Mouse (Mus musculus) 416B (cell line): ENCODE results near the gene Cercam.
A peak's percentile ranks its signal among the peaks of the same experiment; 100 is the strongest.

Experiments used
- DNase-seq: peaks from one replicate; pipeline ENCODE4 v3.0.0; 2011; ENCODE audit warnings: low read depth

The Cercam gene

GRCm38 (mm10) chr2:29868949-29869645 lies at the start of gene Cercam:
Cercam (plus strand) TSS chr2:29869164.
- peak; percentile 94 for DNase-seq

DNA sequence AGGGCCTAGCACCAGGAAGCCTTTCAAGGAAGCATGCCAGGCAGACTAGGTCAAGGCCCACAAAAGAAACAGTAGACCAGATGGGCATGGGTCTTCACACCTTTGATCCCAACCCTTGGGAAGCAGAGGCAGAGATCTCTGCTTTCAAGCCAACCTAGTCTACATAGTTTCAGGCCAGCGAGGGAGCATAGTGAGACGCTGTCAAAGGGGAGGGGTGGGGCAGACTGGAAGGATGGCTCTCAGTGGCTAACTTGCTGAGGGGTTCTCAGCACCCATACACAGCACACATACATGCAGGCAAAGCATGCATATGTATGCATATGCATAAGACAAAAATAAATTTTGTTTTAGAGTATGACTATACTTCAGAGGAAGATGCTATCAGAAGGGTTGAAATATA lies 49.6 kb upstream of the Cercam start:
- no peak for DNase-seq

- DNase-seq, result no peak
Observed at GRCm38 (mm10) chr2:29820025-29820817, 48.7 kb upstream of the Cercam start, which contains the start of gene Urm1. Urm1 (plus strand) TSS chr2:29820075.

- DNase-seq, result no peak
Observed at GRCm38 (mm10) chr2:29826318-29826925, 42.5 kb upstream of the Cercam start.

GRCm38 (mm10) chr2:29826926-29827708 lies 41.8 kb upstream of the Cercam start:
- DNase-seq, result peak; percentile 99

DNA sequence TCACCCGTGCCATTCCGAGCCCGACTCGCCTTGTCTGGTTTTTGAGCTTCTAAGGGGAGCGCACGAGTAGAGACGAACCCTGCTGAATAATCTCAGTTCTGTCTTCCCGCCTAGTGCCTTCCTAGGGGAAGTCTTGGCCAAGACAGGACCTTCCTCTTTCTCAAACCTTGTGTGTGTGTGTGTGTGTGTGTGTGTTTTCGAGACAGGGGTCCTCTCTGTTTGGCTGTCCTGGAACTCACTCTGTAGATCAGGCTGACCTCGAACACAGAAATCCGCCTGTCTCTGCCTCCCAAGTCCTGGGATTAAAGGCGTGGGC lies 41.3 kb upstream of the Cercam start:
- peak; percentile 52 for DNase-seq

- no peak for DNase-seq
Observed at GRCm38 (mm10) chr2:29831106-29831505, 37.9 kb upstream of the Cercam start.

- no peak for DNase-seq
Observed at GRCm38 (mm10) chr2:29833796-29834195, 35.2 kb upstream of the Cercam start.

DNA sequence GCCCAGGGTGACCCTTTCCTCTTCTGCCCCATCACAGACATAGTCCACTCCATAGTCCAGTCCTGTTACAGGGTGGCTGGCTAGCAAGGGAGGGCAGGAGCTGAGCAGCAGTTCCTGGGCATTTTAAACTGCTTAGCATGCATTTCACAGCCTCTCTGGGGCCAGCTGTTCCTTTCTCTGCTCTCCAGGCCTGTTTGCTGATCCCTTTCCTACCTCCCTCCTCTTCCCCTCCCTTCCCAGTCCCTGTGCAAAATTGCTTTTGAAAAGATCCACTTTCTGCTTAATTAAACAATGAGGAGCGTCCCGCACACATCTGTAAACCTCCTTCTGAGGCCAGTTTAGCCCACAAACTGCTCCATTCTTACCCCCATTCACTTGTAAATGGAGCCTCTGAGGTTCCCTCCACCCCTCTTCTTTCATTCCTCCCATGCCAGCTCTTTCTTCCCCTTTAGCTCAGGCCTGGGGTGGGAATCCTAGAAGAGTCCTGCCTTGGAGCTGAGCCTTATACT lies 33.5 kb upstream of the Cercam start:
- no peak for DNase-seq

GRCm38 (mm10) chr2:29839460-29839859 lies 29.5 kb upstream of the Cercam start:
- DNase-seq, result no peak

DNA sequence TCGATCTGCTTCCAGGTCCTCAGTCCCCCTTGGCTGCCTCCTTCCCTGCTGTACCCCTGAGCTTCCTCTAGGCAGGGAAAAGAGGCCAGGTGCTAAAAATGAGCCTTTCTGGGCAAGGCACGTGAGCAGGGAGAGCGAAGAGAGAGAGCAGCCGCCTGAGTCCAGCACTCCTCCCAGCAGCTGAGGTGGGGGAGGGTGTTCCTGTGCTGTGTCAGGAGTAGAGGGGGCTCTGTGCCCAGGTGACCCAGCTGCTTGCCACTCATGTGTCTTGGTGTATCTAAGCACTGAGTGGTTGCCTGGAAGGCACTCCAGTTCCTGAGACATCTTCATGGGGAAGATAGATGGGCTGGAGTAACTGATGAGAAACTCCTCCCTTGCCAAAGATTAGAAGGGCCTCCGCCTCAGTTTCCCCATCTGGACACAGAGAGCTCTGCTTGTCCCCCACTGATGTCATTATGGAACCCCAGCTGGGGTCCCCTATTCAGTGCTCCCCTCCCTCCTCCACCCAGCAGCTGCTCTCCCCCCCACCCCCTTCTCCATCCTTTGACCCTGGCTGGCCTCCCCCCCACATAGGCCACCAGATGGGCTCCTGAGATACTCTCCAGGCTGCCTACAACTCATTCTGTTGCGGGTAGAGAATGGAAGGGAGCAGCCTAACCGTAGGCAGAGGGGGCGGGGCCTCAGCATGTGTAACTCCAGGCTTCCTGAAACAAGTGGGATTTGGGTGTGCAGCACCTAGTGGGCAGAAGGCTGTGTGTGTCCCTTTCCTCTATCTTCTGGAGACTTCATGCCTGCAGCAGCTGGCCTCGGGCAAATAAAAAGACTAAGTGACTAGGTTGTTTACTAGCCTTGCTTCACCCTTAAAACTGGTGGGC lies 25.5 kb upstream of the Cercam start:
- DNase-seq, result no peak

DNA sequence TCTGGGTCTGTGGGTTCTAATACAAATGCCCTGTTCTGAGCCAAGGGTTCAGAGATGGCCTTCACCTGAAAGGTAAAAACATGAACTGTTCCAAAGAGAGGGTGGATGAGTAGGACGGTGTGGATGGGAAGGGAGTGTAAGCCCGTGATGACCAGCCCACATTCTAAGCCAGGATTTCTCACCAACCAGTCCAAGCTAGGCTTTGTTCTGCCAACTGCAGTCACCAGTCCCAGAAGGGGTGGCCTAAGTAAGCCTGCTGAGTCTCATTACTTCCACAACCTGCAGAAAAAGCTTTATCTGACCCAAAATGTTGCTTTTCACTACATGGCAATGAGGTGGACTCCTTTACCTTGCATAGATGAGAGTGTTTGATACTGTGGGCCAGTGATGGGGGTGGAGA lies 24.8 kb upstream of the Cercam start:
- DNase-seq, result no peak

GRCm38 (mm10) chr2:29844661-29845060 lies 24.3 kb upstream of the Cercam start:
- no peak for DNase-seq

DNA sequence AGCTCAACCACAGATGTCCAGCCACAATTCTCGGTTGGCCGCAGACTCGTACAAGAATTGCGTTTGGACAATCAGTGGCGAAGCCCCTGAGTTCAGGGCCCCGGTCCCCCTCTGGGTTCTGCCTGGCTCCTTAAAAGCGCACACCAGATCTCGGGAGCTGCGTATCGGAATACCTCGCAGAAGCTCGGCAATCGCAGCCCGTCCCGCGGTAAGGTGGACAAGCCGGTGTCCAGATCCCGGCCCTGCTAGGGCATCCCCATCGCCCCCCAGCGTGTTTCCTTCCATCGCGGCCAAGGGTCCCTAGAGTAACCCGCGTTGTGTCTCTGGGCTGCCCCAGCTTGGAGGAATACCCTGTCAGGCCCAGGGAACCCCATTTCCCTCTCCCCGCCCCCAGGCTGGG lies 23.3 kb upstream of the Cercam start:
- no peak for DNase-seq

- no peak for DNase-seq
Observed at GRCm38 (mm10) chr2:29846061-29846853, 22.7 kb upstream of the Cercam start.

DNA sequence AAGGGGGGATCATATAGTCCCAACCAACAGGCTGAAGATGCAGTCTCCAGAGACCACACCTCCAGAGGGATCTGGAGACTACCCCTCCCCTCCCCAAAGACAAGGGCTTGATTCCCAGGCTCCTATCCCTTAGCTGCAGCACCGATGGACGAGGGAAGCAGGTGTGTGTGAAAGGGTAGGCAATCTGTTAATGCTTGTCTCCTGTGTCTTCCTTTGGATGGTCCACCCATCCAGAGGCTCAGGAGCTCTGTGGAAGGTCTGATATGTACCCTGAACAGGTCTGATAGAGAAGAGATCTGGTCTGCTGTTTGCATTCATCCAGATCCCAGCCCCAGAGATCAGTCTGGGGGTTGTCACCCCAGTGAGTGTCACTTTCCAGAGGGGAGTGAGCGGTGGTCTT lies 22.1 kb upstream of the Cercam start:
- no peak for DNase-seq

DNA sequence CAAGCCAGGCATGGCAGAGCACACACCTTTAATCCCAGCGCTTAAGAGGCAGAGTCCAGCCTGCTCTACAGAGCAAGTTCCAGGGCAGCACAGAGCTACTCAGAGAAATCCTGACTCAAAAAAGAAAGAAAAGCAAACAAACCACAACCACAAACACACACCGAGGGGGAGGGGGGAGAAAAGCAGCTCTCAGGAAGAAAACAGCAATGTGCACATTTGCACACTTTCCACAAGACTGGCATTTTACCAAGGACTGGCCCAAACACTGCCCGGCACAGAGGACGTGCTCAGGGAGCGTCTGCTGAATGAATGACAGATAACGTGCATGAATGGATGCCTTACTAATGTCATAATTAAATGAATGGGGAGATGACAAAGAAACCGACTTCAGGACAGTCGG lies 19.9 kb upstream of the Cercam start:
- peak; percentile 79 for DNase-seq

- DNase-seq, result peak; percentile 78
Observed at GRCm38 (mm10) chr2:29849841-29850480, 19.0 kb upstream of the Cercam start.

DNA sequence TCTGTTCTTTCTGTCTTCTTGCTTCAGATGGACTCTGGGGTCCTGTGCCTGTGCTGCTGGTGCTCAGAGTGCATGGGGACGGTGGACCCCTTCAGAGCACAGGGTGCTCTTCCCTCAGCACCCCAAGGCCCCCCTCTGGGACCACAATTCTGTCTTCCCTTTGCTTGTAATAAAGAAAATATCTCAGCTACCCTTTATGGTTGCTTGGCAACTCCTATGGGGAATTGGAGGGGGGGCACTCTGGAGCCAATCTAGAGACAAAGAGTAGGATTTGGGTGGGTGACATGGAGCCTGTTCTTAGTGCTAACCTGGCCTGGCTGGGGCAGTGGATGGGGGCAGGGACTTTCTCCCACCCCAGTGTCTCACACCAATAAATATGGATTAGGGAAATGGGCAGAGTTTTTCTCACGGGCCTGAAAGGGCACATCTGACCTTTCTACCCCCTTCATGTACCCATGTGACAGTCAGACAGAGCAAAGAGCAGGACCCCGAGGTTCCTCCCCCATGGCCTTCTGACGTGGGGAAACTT lies 15.9 kb upstream of the Cercam start:
- no peak for DNase-seq

DNA sequence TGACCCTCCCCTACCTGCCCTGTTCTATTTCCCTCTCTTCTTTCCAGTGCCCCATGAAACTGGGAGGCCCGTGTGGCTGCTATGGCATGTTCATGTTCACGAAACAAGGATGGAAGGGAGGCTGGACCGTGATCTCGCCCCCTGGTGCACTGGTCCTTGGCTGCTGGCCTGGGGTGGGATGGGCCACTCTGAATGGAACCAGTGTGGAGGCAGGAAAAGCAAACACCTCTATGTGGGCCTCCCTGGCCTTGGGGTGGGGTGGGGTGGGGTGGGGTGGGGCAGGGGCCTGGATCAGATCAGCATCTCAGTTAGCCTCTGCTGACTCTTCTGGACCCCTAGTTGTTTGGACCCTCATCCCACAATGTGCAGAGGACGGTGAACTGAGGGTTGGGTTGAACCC lies 15.2 kb upstream of the Cercam start:
- no peak for DNase-seq
